12 mouse cellular contexts compared by ENCODE assay signal in the genomic region with DNA sequence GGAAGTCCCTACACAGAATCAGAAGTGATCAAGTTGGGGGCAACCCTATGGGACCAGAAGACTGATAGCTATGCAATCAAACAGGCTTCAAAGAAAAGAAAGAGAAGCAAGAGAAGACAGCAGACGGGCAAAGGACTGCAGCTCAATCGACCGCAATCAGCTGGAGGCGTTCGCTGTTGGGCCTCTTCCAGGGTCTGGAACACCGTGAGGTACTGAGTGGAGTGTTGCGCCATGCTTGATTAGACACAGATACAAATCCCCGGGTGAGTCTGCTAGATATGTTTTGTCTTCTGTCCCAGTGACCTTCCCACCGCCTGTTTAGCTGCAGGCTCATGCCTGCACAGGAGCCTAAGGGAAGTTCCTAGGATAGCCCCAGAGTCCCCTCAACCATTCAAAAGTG.
DNase-seq lines count a peak whose midpoint lies in the region; ATAC-seq and TF ChIP-seq lines count a peak whose summit lies in the region.
"Had no signal": no experiment of that assay in that cellular context is flagged by ENCODE, and none has a peak within 500 bp of the region (broad histone marks: within the 10 kb centered on the region; RNA-seq: fewer than 3 reads in every experiment).

No protein-coding gene starts in this region.

- no peaks in the 10 kb centered on the region for H3K27me3 ChIP-seq in heart, embryonic 12.5 days (replicated peaks)
- no peaks in the 10 kb centered on the region for H3K27me3 ChIP-seq in heart, embryonic 11.5 days (ENCODE audit: control insufficient read depth, insufficient read depth, low read length)
- no peaks in the 10 kb centered on the region for H3K27me3 ChIP-seq in small intestine, adult 2 months (ENCODE audit: control insufficient read depth, insufficient read depth, low read length)
- no peaks in the 10 kb centered on the region for H3K27me3 ChIP-seq in thymus, adult 2 months (ENCODE audit: control insufficient read depth, insufficient read depth, low read length)

- no peak overlapping the region for H3K4me3 ChIP-seq in heart, embryonic 12.5 days
- H3K4me3 ChIP-seq in heart, embryonic 11.5 days (ENCODE audit: low read depth, low read length) = no peak overlapping the region
- no peak overlapping the region for H3K4me3 ChIP-seq in small intestine, adult 2 months (ENCODE audit: low read depth, low read length)
- no peak overlapping the region for H3K4me3 ChIP-seq in thymus, adult 2 months (ENCODE audit: control insufficient read depth, insufficient read depth, low read length)

- H3K9ac ChIP-seq in heart, embryonic 12.5 days = no peak overlapping the region
- no peak overlapping the region for H3K9ac ChIP-seq in heart, embryonic 11.5 days (ENCODE audit: low read depth, low read length)
- H3K9ac ChIP-seq: hindbrain, embryonic 14.5 days; liver, embryonic 14.5 days had no signal

- no peak overlapping the region for H3K4me2 ChIP-seq in heart, embryonic 12.5 days
- H3K4me2 ChIP-seq in heart, embryonic 11.5 days = no peak overlapping the region
- H3K4me2 ChIP-seq: hindbrain, embryonic 14.5 days had no signal

- peak; percentile 65 for DNase-seq in adrenal gland, adult 2 months
- DNase-seq in adrenal gland, adult 8-10 months = no peak
- DNase-seq in ovary, postnatal 36 days (ENCODE audit: low spot score) = peak; percentile 26
- DNase-seq in ovary, postnatal 14 days (ENCODE audit: low spot score) = no peak
- no peak for DNase-seq in thymus, adult 2 months
- DNase-seq: midbrain, embryonic 14.5 days had no signal

- ATAC-seq in heart, embryonic 12.5 days (ENCODE audit: insufficient number of reproducible peaks, low FRiP score) = no peak
- ATAC-seq in heart, embryonic 11.5 days (replicated peaks; ENCODE audit: insufficient number of reproducible peaks, low FRiP score, low TSS enrichment) = no peak

- H3K36me3 ChIP-seq in heart, embryonic 12.5 days = peaks cover 14% of the 10 kb centered on the region
- H3K36me3 ChIP-seq in heart, embryonic 11.5 days (ENCODE audit: control insufficient read depth, insufficient read depth, low read length) = no peaks in the 10 kb centered on the region
- H3K36me3 ChIP-seq in small intestine, adult 2 months (ENCODE audit: control insufficient read depth, insufficient read depth, low read length) = peaks cover 28% of the 10 kb centered on the region
- H3K36me3 ChIP-seq in thymus, adult 2 months (ENCODE audit: control insufficient read depth, insufficient read depth, low read length) = peaks cover 10% of the 10 kb centered on the region; the same call in 1 of the 2 replicates
- H3K36me3 ChIP-seq: G1E had no signal

- WGBS in heart, embryonic 12.5 days = 58% methylated on average over 9 of the region's 9 CpGs
- WGBS in heart, embryonic 11.5 days (ENCODE audit: insufficient replicate concordance) = 65% methylated on average over 9 of the region's 9 CpGs
- WGBS in small intestine, adult 2 months = 34% methylated on average over 9 of the region's 9 CpGs
- WGBS in thymus, adult 2 months = 94% methylated on average over 9 of the region's 9 CpGs

- no peaks in the 10 kb centered on the region for H3K9me3 ChIP-seq in heart, embryonic 12.5 days (replicated peaks)
- H3K9me3 ChIP-seq in heart, embryonic 11.5 days (replicated peaks; ENCODE audit: control insufficient read depth, low read length) = no peaks in the 10 kb centered on the region
- H3K9me3 ChIP-seq: G1E had no signal

- TF ChIP-seq POLR2A in small intestine, adult 2 months (IDR thresholded peaks at IDR 0.05; ENCODE audit: low read depth, low read length) = no peak
- no peak for TF ChIP-seq POLR2A in thymus, adult 2 months (IDR thresholded peaks at IDR 0.05; ENCODE audit: control insufficient read depth, extremely low read depth, insufficient read depth, low read length, poor library complexity)

- H3K27ac ChIP-seq in heart, embryonic 12.5 days (ENCODE audit: poor library complexity, severe bottlenecking) = peak overlapping the region; percentile 89; the same call in 1 of the 2 replicates
- H3K27ac ChIP-seq in heart, embryonic 11.5 days (ENCODE audit: low read depth, low read length) = no peak overlapping the region
- H3K27ac ChIP-seq in small intestine, adult 2 months (ENCODE audit: insufficient read depth, low read depth, low read length) = peak overlapping the region; percentile 90
- no peak overlapping the region for H3K27ac ChIP-seq in thymus, adult 2 months (ENCODE audit: control insufficient read depth, insufficient read depth, low read length)
- H3K27ac ChIP-seq: hindbrain, embryonic 14.5 days; liver, embryonic 14.5 days had no signal

- no peak for TF ChIP-seq CTCF in small intestine, adult 2 months (IDR thresholded peaks at IDR 0.05; ENCODE audit: extremely low read depth, insufficient read length, insufficient replicate concordance, low read depth, low read length)
- TF ChIP-seq CTCF in thymus, adult 2 months (IDR thresholded peaks at IDR 0.05; ENCODE audit: borderline replicate concordance, control insufficient read depth, extremely low read depth, insufficient read depth, low read length, poor library complexity) = no peak

- peaks cover 85% of the 10 kb centered on the region for H3K4me1 ChIP-seq in heart, embryonic 12.5 days (replicated peaks)
- H3K4me1 ChIP-seq in heart, embryonic 11.5 days (ENCODE audit: control insufficient read depth, insufficient read depth, low read length) = peaks cover 49% of the 10 kb centered on the region
- H3K4me1 ChIP-seq in small intestine, adult 2 months (ENCODE audit: control insufficient read depth, insufficient read depth, insufficient read length, low read length) = peaks cover 36% of the 10 kb centered on the region
- H3K4me1 ChIP-seq in thymus, adult 2 months (replicated peaks; ENCODE audit: control insufficient read depth, insufficient read depth, low read length) = no peaks in the 10 kb centered on the region

Comparison
In these comparisons a context has a peak if more than half of its experiments do, and no peak if none do; other contexts are left out.
1. DNase-seq: peak in adrenal gland, adult 2 months (single experiment) and ovary, postnatal 36 days (single experiment); none in adrenal gland, adult 8-10 months (single experiment), ovary, postnatal 14 days (single experiment) and thymus, adult 2 months (single experiment).
2. H3K27ac ChIP-seq: peak in heart, embryonic 12.5 days (single experiment) and small intestine, adult 2 months (single experiment); none in heart, embryonic 11.5 days (single experiment) and thymus, adult 2 months (single experiment).